Mouse (Mus musculus) adrenal gland, postnatal 0 days (tissue): ENCODE results near the gene Crmp1. TPM values are rescaled to one million over a fixed set of nuclear protein-coding genes. Genes with fewer than 3 reads are reported as not detected.

Source experiments
- polyA plus RNA-seq: library from polyadenylated mRNA; unstranded; fragments of >200 nt; fragmentation: Nextera tagmentation; extraction: Ambion mirVana; gene quantifications from 2 replicates; pipeline ENCODE4 v1.2.1, GENCODE M21; 2015

Crmp1 gene
- 41.7 and 105 TPM in 2 replicates for polyA plus RNA-seq

GRCm38 (mm10) chr5:37241651-37242151, at the start of gene Crmp1:
Gene Crmp1, plus strand, starts transcription at chr5:37241940.

GRCm38 (mm10) chr5:37336485-37337105, 94.9 kb downstream of the Crmp1 start, which contains the start of gene Evc:
Gene Evc, minus strand, starts transcription at chr5:37336894.

GRCm38 (mm10) chr5:37338288-37338687, 96.5 kb downstream of the Crmp1 start, which contains the start of gene Evc2:
Gene Evc2, plus strand, starts transcription at chr5:37338499.

Other genes with a start within 250 kb of the Crmp1 start
- 0.07 and 0.20 TPM in 2 replicates for gene Gm1043, start 156.6 kb upstream of the Crmp1 start, polyA plus RNA-seq
- 5.9 and 6.7 TPM in 2 replicates for gene Evc, start 95.0 kb downstream of the Crmp1 start, polyA plus RNA-seq
- gene Evc2, start 96.6 kb downstream of the Crmp1 start, polyA plus RNA-seq, result 9.6 and 12.2 TPM in 2 replicates